Mouse (Mus musculus) MEL (cell line): ENCODE results near the gene Phf23. TPM values are rescaled to one million over a fixed set of nuclear protein-coding genes. Genes with fewer than 3 reads are reported as not detected.

ENCODE experiments used
- DNase-seq: peaks from one replicate; pipeline ENCODE4 v3.0.0; 2011; ENCODE audit warnings: low read depth, low spot score
- H3K27ac ChIP-seq: 2 replicates; pipeline ENCODE4 v1.5.1; 2012; ENCODE audit warnings: low read depth, mild to moderate bottlenecking, control low read depth, low read length, moderate library complexity; ENCODE audit not compliant: control insufficient read depth
- H3K27me3 ChIP-seq, 2 experiments: fragments of 150-350 bp in 1 of 2; sonication (generic) in 1 of 2; 2 replicates each; pipeline ENCODE4 v1.6.1; 2012; ENCODE audit warnings: low read length in 2 of 2, mild to moderate bottlenecking in 2 of 2, improper control_type of control experiment in 1 of 2, moderate library complexity in 1 of 2; ENCODE audit not compliant: insufficient read depth in 2 of 2, control insufficient read depth in 1 of 2
- H3K36me3 ChIP-seq, 2 experiments: 2 replicates each; pipeline ENCODE4 v1.6.1; 2012 to 2014; ENCODE audit warnings: low read length in 2 of 2, improper control_type of control experiment in 1 of 2, inconsistent platforms in 1 of 2, mild to moderate bottlenecking in 1 of 2; ENCODE audit not compliant: insufficient read depth in 2 of 2, control insufficient read depth in 1 of 2
- H3K4me1 ChIP-seq, 2 experiments: fragments of 150-350 bp in 1 of 2; sonication (generic) in 1 of 2; 2 replicates each; pipeline ENCODE4 v1.6.1; 2012; ENCODE audit warnings: low read length in 2 of 2, improper control_type of control experiment in 1 of 2, mild to moderate bottlenecking in 1 of 2; ENCODE audit not compliant: insufficient read depth in 2 of 2, control insufficient read depth in 1 of 2
- H3K4me3 ChIP-seq, 2 experiments: fragments of 150-350 bp in 1 of 2; sonication (generic) in 1 of 2; 2 replicates each; pipeline ENCODE4 v1.5.1; 2012; ENCODE audit warnings: low read depth in 2 of 2, low read length in 2 of 2, mild to moderate bottlenecking in 2 of 2, moderate library complexity in 2 of 2, control low read depth in 1 of 2, improper control_type of control experiment in 1 of 2; ENCODE audit not compliant: control insufficient read depth in 1 of 2, insufficient read depth in 1 of 2
- H3K79me2 ChIP-seq: 2 replicates; pipeline ENCODE4 v1.6.1; 2012; ENCODE audit warnings: mild to moderate bottlenecking, low read length, moderate library complexity; ENCODE audit not compliant: control insufficient read depth, poor library complexity, insufficient read depth
- H3K9ac ChIP-seq: 2 replicates; pipeline ENCODE4 v1.6.1; 2012; ENCODE audit warnings: low read depth, mild to moderate bottlenecking, control low read depth, low read length, moderate library complexity; ENCODE audit not compliant: control insufficient read depth, poor library complexity, severe bottlenecking
- H3K9me3 ChIP-seq: fragments of 150-350 bp; sonication (generic); replicated peaks from 2 replicates; pipeline ENCODE4 v1.6.1; 2012; ENCODE audit warnings: mild to moderate bottlenecking, low read length, improper control_type of control experiment, moderate library complexity; ENCODE audit not compliant: insufficient read depth
- BHLHE40 ChIP-seq: IDR thresholded peaks from 2 replicates; pipeline ENCODE4 v1.6.1; 2012; ENCODE audit warnings: low read depth, mild to moderate bottlenecking, inconsistent platforms, low read length, improper control_type of control experiment, borderline replicate concordance
- ETS1 ChIP-seq: IDR thresholded peaks from 2 replicates; pipeline ENCODE4 v1.6.1; 2012; ENCODE audit warnings: low read depth, mild to moderate bottlenecking, inconsistent platforms, low read length, improper control_type of control experiment, moderate library complexity
- HCFC1 ChIP-seq: IDR thresholded peaks from 2 replicates; pipeline ENCODE4 v1.6.1; 2012; ENCODE audit warnings: low read depth, mild to moderate bottlenecking, inconsistent platforms, low read length, improper control_type of control experiment, moderate library complexity
- MAZ ChIP-seq: IDR thresholded peaks from 2 replicates; pipeline ENCODE4 v1.6.1; 2012; ENCODE audit warnings: low read depth, mild to moderate bottlenecking, inconsistent platforms, low read length, improper control_type of control experiment
- MEF2A ChIP-seq: IDR thresholded peaks from 2 replicates; pipeline ENCODE4 v1.6.1; 2014; ENCODE audit warnings: low read depth, mild to moderate bottlenecking, inconsistent platforms, low read length, improper control_type of control experiment; ENCODE audit not compliant: poor library complexity, insufficient replicate concordance, severe bottlenecking; ENCODE audit errors: extremely low read depth
- MXI1 ChIP-seq: IDR thresholded peaks from 2 replicates; pipeline ENCODE4 v1.6.1; 2011; ENCODE audit warnings: mild to moderate bottlenecking, low read depth, low read length, improper control_type of control experiment
- NRF1 ChIP-seq: IDR thresholded peaks from 2 replicates; pipeline ENCODE4 v1.6.1; 2014; ENCODE audit warnings: low read depth, mild to moderate bottlenecking, inconsistent platforms, low read length, improper control_type of control experiment, moderate library complexity; ENCODE audit not compliant: poor library complexity, insufficient read depth, severe bottlenecking
- POLR2A ChIP-seq, 2 experiments: IDR thresholded peaks; 2 replicates each; pipeline ENCODE4 v1.6.1; 2011 to 2012; ENCODE audit warnings: low read length in 2 of 2, mild to moderate bottlenecking in 2 of 2, control low read depth in 1 of 2, improper control_type of control experiment in 1 of 2, low read depth in 1 of 2, moderate library complexity in 1 of 2; ENCODE audit not compliant: control insufficient read depth in 1 of 2, insufficient read depth in 1 of 2, poor library complexity in 1 of 2
- POLR2AphosphoS5 ChIP-seq: IDR thresholded peaks from 2 replicates; pipeline ENCODE4 v1.6.1; 2012; ENCODE audit warnings: low read depth, borderline replicate concordance, mild to moderate bottlenecking, inconsistent platforms, low read length, moderate library complexity, mixed read lengths
- RAD21 ChIP-seq: IDR thresholded peaks from 2 replicates; pipeline ENCODE4 v1.6.1; 2011; ENCODE audit warnings: mild to moderate bottlenecking, low read depth, low read length, improper control_type of control experiment
- SIN3A ChIP-seq: IDR thresholded peaks from 2 replicates; pipeline ENCODE4 v1.6.1; 2012; ENCODE audit warnings: low read length, improper control_type of control experiment, inconsistent platforms
- UBTF ChIP-seq: IDR thresholded peaks from 2 replicates; pipeline ENCODE4 v1.6.1; 2012; ENCODE audit warnings: low read depth, mild to moderate bottlenecking, inconsistent platforms, low read length, improper control_type of control experiment, moderate library complexity, borderline replicate concordance; ENCODE audit not compliant: insufficient read depth
- ZMIZ1 ChIP-seq: IDR thresholded peaks from 2 replicates; pipeline ENCODE4 v1.6.1; 2012; ENCODE audit warnings: low read depth, mild to moderate bottlenecking, inconsistent platforms, low read length, improper control_type of control experiment, moderate library complexity
- polyA plus RNA-seq, 2 experiments: library from polyadenylated mRNA; stranded (reverse) in 1 of 2; unstranded in 1 of 2; fragments of >175 nt in 1 of 2; fragments of >200 nt in 1 of 2; gene quantifications; 2 replicates each; pipeline versions ENCODE4 v1.2.1 to v1.2.4; 2012; ENCODE audit warnings: low replicate concordance in 2 of 2, low read depth in 1 of 2; ENCODE audit not compliant: insufficient read length in 2 of 2, insufficient read depth in 1 of 2, missing spikeins in 1 of 2
- total RNA-seq: library from RNA; depleted of rRNA; stranded (reverse); fragments of 300-350 nt; gene quantifications from 2 replicates; pipeline ENCODE4 v1.2.3, GENCODE M21; 2012

Gene Phf23
- total and polyA plus RNA-seq, 3 experiments = 108 to 112 TPM; not detected in 1

GRCm38 (mm10) chr11:70018131-70018990 is 22.8 kb downstream of the Phf23 start (continued):
- TF ChIP-seq ZMIZ1 (no peak), UBTF (no peak), NRF1 (no peak), MAZ (peak; percentile 92), HCFC1 (peak; percentile 73), POLR2A (IDR thresholded peaks at IDR 0.05; ENCODE audit: control insufficient read depth in 1 of 2, insufficient read depth in 1 of 2, low read depth in 1 of 2, low read length in 2 of 2, poor library complexity in 1 of 2) (no peak), RAD21 (no peak), POLR2AphosphoS5 (no peak), MXI1 (no peak), ETS1 (0 out of 2 replicates have a peak, but pooled peaks have one; percentile 17), SIN3A (peak; percentile 82), BHLHE40 (no peak)
- TF ChIP-seq, all 39 proteins: peak for 7

- peaks cover 0 to 37% of the 10 kb centered on the region in 2 experiments; a peak in 2 of 4 replicates for H3K36me3 ChIP-seq
- no peaks in the 10 kb centered on the region for H3K27me3 ChIP-seq
- peaks cover 28% of the 10 kb centered on the region for H3K79me2 ChIP-seq
- no peak for TF ChIP-seq MEF2A
- TF ChIP-seq POLR2A (IDR thresholded peaks at IDR 0.05; ENCODE audit: control insufficient read depth in 1 of 2, insufficient read depth in 1 of 2, low read depth in 1 of 2, low read length in 2 of 2, poor library complexity in 1 of 2) = no peak
- no peak for TF ChIP-seq NRF1
- TF ChIP-seq, all 39 proteins: peak for 0
- peak; percentile 29 for DNase-seq
- Histone ChIP-seq H3K4me3 (peak overlapping the region; percentile 54 to 56), H3K4me1 (peaks cover 6 to 35% of the 10 kb centered on the region in 2 experiments), H3K9me3 (no peaks in the 10 kb centered on the region), H3K9ac (peak overlapping the region; percentile 70), H3K27ac (peak overlapping the region; percentile 67)
These were observed 24.0 kb downstream of the Phf23 start for GRCm38 (mm10) chr11:70019495-70020021.
